Mouse (Mus musculus): ENCODE measurements around the gene B3galt1.

DNA sequence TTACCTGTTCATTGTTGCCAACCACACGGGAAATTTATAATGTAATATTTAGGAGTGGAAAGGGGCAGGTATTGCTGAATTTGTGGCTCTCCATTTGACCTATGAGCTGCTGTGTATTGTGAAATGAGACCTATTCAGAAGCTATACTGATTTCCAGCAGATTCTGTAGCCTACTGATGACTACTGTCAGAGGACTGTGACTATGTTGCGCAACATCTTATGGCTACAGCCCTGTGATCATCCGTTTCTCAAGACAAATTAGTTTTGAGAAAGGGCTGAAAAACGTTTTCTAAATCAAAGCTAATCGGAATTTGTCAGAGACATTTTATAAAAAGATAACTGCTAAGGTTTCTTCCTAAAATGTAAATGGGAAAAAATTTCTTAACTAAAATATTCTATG lies 158.6 kb downstream of the B3galt1 start:
- TF ChIP-seq CTCF (conservative IDR thresholded peaks at IDR 0.05; ENCODE audit: low read length) (no peak), POU5F1 (IDR thresholded peaks at IDR 0.05; ENCODE audit: borderline replicate concordance, low read length) (no peak), NANOG (IDR thresholded peaks at IDR 0.05; ENCODE audit: borderline replicate concordance, low read length) (no peak)
